9 mouse cellular contexts compared by ENCODE assay signal in the genomic region with DNA sequence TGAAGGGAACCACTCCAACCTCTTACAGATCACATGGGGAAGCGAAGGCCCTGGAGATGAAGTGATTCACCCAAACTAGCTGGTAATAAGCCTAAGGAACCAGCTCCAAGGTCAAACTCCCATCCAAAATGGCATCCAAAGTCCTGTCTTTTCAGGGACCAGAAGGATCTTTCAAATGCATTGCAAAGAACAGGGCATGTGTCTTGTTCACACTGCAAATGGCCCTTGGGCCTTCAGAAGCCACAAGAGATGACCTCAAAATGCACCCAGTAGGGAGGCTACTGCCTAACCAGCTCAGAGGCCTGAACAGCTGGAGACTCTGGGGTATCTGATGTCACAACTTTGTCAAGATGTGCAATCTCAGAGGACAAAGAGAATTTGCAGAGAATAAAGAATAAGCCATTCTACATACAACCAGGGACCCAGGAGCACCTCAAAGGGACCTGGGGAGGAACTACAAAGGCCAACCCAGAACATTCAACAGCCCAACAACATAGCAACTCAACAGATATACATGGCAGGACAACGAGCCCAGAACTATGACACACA. TPM values are rescaled to one million over a fixed set of nuclear protein-coding genes. Genes with fewer than 3 reads are reported as not detected.
DNase-seq lines count a peak whose midpoint lies in the region; ATAC-seq and TF ChIP-seq lines count a peak whose summit lies in the region.
"Had no signal": no experiment of that assay in that cellular context is flagged by ENCODE, and none has a peak within 500 bp of the region (broad histone marks: within the 10 kb centered on the region; RNA-seq: fewer than 3 reads in every experiment).

No protein-coding gene starts in this region.

- peak overlapping the region; percentile 72 for H3K4me2 ChIP-seq in kidney, embryonic 15.5 days
- peak overlapping the region; percentile 83 for H3K4me2 ChIP-seq in embryonic facial prominence, embryonic 13.5 days
- peak overlapping the region; percentile 72 for H3K4me2 ChIP-seq in hindbrain, postnatal 0 days (ENCODE audit: low read depth, low read length)
- peak overlapping the region; percentile 81 for H3K4me2 ChIP-seq in myocyte (ENCODE audit: low read depth)

- WGBS in kidney, embryonic 15.5 days = 85% methylated on average over 2 of the region's 2 CpGs
- WGBS in embryonic facial prominence, embryonic 13.5 days = 87% methylated on average over 2 of the region's 2 CpGs
- 71% methylated on average over 2 of the region's 2 CpGs for WGBS in hindbrain, postnatal 0 days

- peaks cover 38% of the 10 kb centered on the region for H3K4me1 ChIP-seq in kidney, embryonic 15.5 days
- peaks cover 45% of the 10 kb centered on the region for H3K4me1 ChIP-seq in embryonic facial prominence, embryonic 13.5 days
- H3K4me1 ChIP-seq in hindbrain, postnatal 0 days (ENCODE audit: insufficient read depth, low read length) = peaks cover 13% of the 10 kb centered on the region

- no peak overlapping the region for H3ac ChIP-seq in myocyte (ENCODE audit: control insufficient read depth, insufficient read length)

- H3K4me3 ChIP-seq in kidney, embryonic 15.5 days (replicated peaks) = no peak overlapping the region
- H3K4me3 ChIP-seq in embryonic facial prominence, embryonic 13.5 days = 0 out of 2 replicates have a peak overlapping the region, but pooled peaks have one; percentile 90
- H3K4me3 ChIP-seq in hindbrain, postnatal 0 days (ENCODE audit: low read length) = peak overlapping the region; percentile 82; the same call in 1 of the 2 replicates
- H3K4me3 ChIP-seq in myocyte = peak overlapping the region; percentile 89

- peaks cover 13% of the 10 kb centered on the region for H3K79me2 ChIP-seq in myocyte (ENCODE audit: control insufficient read depth, insufficient read depth)

- no peak for TF ChIP-seq POLR2A in myocyte (IDR thresholded peaks at IDR 0.05; ENCODE audit: insufficient read length, low read depth)

- TF ChIP-seq CTCF in hindbrain, postnatal 0 days (IDR thresholded peaks at IDR 0.05; ENCODE audit: low read depth) = no peak

- H3K9me3 ChIP-seq in kidney, embryonic 15.5 days (replicated peaks) = no peaks in the 10 kb centered on the region
- H3K9me3 ChIP-seq in embryonic facial prominence, embryonic 13.5 days = no peaks in the 10 kb centered on the region
- H3K9me3 ChIP-seq in hindbrain, postnatal 0 days (ENCODE audit: low read length) = no peaks in the 10 kb centered on the region

- H3K27ac ChIP-seq in kidney, embryonic 15.5 days = no peak overlapping the region
- H3K27ac ChIP-seq in embryonic facial prominence, embryonic 13.5 days = no peak overlapping the region
- no peak overlapping the region for H3K27ac ChIP-seq in hindbrain, postnatal 0 days

- no peaks in the 10 kb centered on the region for H3K36me3 ChIP-seq in kidney, embryonic 15.5 days
- H3K36me3 ChIP-seq in embryonic facial prominence, embryonic 13.5 days = no peaks in the 10 kb centered on the region
- H3K36me3 ChIP-seq in hindbrain, postnatal 0 days (ENCODE audit: insufficient read depth, low read length) = no peaks in the 10 kb centered on the region
- no peaks in the 10 kb centered on the region for H3K36me3 ChIP-seq in myocyte (ENCODE audit: control insufficient read depth, insufficient read depth)

- no peak for ATAC-seq in kidney, embryonic 15.5 days (replicated peaks; ENCODE audit: low FRiP score)
- no peak for ATAC-seq in embryonic facial prominence, embryonic 13.5 days (ENCODE audit: insufficient number of reproducible peaks, insufficient read depth, low FRiP score, low TSS enrichment, low read depth)
- no peak for ATAC-seq in hindbrain, postnatal 0 days

- DNase-seq in kidney, adult 11 months = no peak
- no peak for DNase-seq in hindbrain, postnatal 0 days (ENCODE audit: low spot score)
- no peak for DNase-seq in layer of hippocampus, postnatal 10 days (ENCODE audit: low spot score in 2 of 2)
- DNase-seq in left cerebral cortex, adult 9 months (ENCODE audit: low spot score in 2 of 2) = no peak
- DNase-seq in layer of hippocampus, adult 9-11 months = no peak
- DNase-seq: thymus, postnatal 36 days had no signal

- no peak overlapping the region for H3K9ac ChIP-seq in kidney, embryonic 15.5 days
- no peak overlapping the region for H3K9ac ChIP-seq in embryonic facial prominence, embryonic 13.5 days
- H3K9ac ChIP-seq in hindbrain, postnatal 0 days (replicated peaks; ENCODE audit: low read length) = no peak overlapping the region

- H3K27me3 ChIP-seq in kidney, embryonic 15.5 days = no peaks in the 10 kb centered on the region
- no peaks in the 10 kb centered on the region for H3K27me3 ChIP-seq in embryonic facial prominence, embryonic 13.5 days
- H3K27me3 ChIP-seq in hindbrain, postnatal 0 days (ENCODE audit: insufficient read depth, low read length) = no peaks in the 10 kb centered on the region
- H3K27me3 ChIP-seq in myocyte (ENCODE audit: control insufficient read depth, insufficient read depth, insufficient read length) = no peaks in the 10 kb centered on the region

TF ChIP-seq in myocyte, 11 proteins besides CTCF, POLR2A, EP300 and RAD21:
- TF ChIP-seq MYOG (IDR thresholded peaks at IDR 0.05; ENCODE audit: control insufficient read depth in 1 of 3, insufficient read depth in 1 of 3, insufficient read length in 2 of 3, low read depth in 2 of 3) = peak in 2 of 3 experiments; percentile 15 to 36
- peak; percentile 94 for TF ChIP-seq CEBPB (IDR thresholded peaks at IDR 0.05; ENCODE audit: insufficient read depth, poor library complexity, severe bottlenecking)
- no peak for TF ChIP-seq POLR2AphosphoS2 (IDR thresholded peaks at IDR 0.05; ENCODE audit: insufficient read length, low read depth)

RNA-seq across cellular contexts. Expression of a gene that starts 2.1 kb away (rescaled TPM):
- 2.6 and 3.3 TPM in 2 replicates for polyA plus RNA-seq in kidney, embryonic 15.5 days (2015; fragmentation: Nextera tagmentation; extraction: Ambion mirVana)
- 3.3 and 3.6 TPM in 2 replicates for polyA plus RNA-seq in embryonic facial prominence, embryonic 13.5 days (2015; fragmentation: Nextera tagmentation; extraction: Ambion mirVana)
- total RNA-seq in hindbrain, postnatal 0 days (2014; rRNA removed) = 48.0 and 51.3 TPM in 2 replicates
- polyA plus RNA-seq in hindbrain, postnatal 0 days (2015; fragmentation: Nextera tagmentation; extraction: Ambion mirVana) = 1.9 and 2.5 TPM in 2 replicates
- polyA plus RNA-seq in myocyte (2012; fragmentation: generic; extraction: Trizol) = 20.6 TPM
- 100 to 1,000 TPM in 1 of 2 experiments, 10 to 100 TPM in 1; 94.1 to 106 TPM for total RNA-seq in layer of hippocampus, postnatal 10 days (2021)
